Comparison of ENCODE assay signal across 16 mouse cellular contexts in the genomic region with DNA sequence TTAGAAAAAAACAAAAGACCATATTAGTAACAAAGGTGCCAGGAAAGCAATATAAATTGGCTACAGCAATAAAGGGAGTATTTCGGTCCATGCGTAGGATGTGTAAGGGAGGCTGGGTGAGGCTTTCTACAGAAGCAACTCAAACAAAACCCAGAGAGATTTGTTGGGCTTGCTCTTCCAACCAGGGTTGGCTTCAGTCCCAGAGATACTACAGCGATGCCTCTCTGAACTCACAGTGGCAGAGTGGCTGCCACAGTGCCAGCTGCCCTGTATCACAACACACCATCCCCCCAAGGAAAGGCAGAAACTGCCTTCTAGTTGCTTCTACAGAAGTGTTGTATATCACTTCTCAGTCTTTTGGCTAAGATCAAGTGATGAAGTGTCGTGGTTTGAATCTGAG.
DNase-seq lines count a peak whose midpoint lies in the region; ATAC-seq and TF ChIP-seq lines count a peak whose summit lies in the region.
"Had no signal": no experiment of that assay in that cellular context is flagged by ENCODE, and none has a peak within 500 bp of the region (broad histone marks: within the 10 kb centered on the region; RNA-seq: fewer than 3 reads in every experiment).

No protein-coding gene starts in this region.

- intact Hi-C loops in heart, postnatal 36 days (cut with DNase I), result no loop called here

- peaks cover 15% of the 10 kb centered on the region for H3K4me1 ChIP-seq in heart, embryonic 15.5 days (replicated peaks)
- H3K4me1 ChIP-seq: embryonic facial prominence, embryonic 12.5 days; forebrain, embryonic 10.5 days; intestine, embryonic 15.5 days; liver, embryonic 13.5 days; midbrain, embryonic 13.5 days had no signal

- no peak overlapping the region for H3K4me2 ChIP-seq in heart, embryonic 15.5 days
- H3K4me2 ChIP-seq: embryonic facial prominence, embryonic 12.5 days; intestine, embryonic 15.5 days; liver, embryonic 13.5 days; midbrain, embryonic 13.5 days had no signal

- peak; percentile 53; the same call in 1 of the 2 replicates for ATAC-seq in heart, embryonic 15.5 days (replicated peaks; ENCODE audit: insufficient number of reproducible peaks, insufficient read depth, low FRiP score, low read depth)
- ATAC-seq: intestine, embryonic 15.5 days; midbrain, embryonic 13.5 days had no signal

- H3K9me3 ChIP-seq in heart, embryonic 15.5 days (replicated peaks), result no peaks in the 10 kb centered on the region
- H3K9me3 ChIP-seq: embryonic facial prominence, embryonic 12.5 days; forebrain, embryonic 10.5 days; intestine, embryonic 15.5 days; liver, embryonic 13.5 days; midbrain, embryonic 13.5 days had no signal

- H3K27me3 ChIP-seq in heart, embryonic 15.5 days, result no peaks in the 10 kb centered on the region
- H3K27me3 ChIP-seq: CH12.LX; embryonic facial prominence, embryonic 12.5 days; intestine, embryonic 15.5 days; liver, embryonic 13.5 days; midbrain, embryonic 13.5 days had no signal

- DNase-seq in heart, postnatal 36 days, result no peak
- peak; percentile 55 to 56 for DNase-seq in layer of hippocampus, adult 2 months (ENCODE audit: low spot score in 2 of 2)
- no peak for DNase-seq in layer of hippocampus, adult 9-10 months (ENCODE audit: low spot score)
- peak; percentile 30 for DNase-seq in testis, postnatal 14 days (ENCODE audit: low spot score)
- no peak for DNase-seq in testis, postnatal 10 days (ENCODE audit: low spot score)
- DNase-seq in telencephalon, adult 2 months (ENCODE audit: low read depth, low spot score), result peak; percentile 66
- no peak for DNase-seq in thymus, adult 18-20 months
- DNase-seq: gastrocnemius, postnatal 25 days; liver, embryonic 13.5 days; retina, postnatal 1 day had no signal

- H3K4me3 ChIP-seq in heart, embryonic 15.5 days, result no peak overlapping the region
- H3K4me3 ChIP-seq in layer of hippocampus, adult 2 months, result no peak overlapping the region
- H3K4me3 ChIP-seq: embryonic facial prominence, embryonic 12.5 days; forebrain, embryonic 10.5 days; intestine, embryonic 15.5 days; liver, embryonic 13.5 days; midbrain, embryonic 13.5 days had no signal

- TF ChIP-seq CTCF in layer of hippocampus, adult 2 months (conservative IDR thresholded peaks at IDR 0.05), result no peak

- 46% methylated on average over 4 of the region's 4 CpGs for WGBS in heart, embryonic 15.5 days

- no peak overlapping the region for H3K9ac ChIP-seq in heart, embryonic 15.5 days
- H3K9ac ChIP-seq: embryonic facial prominence, embryonic 12.5 days; intestine, embryonic 15.5 days; liver, embryonic 13.5 days; midbrain, embryonic 13.5 days had no signal

- no peaks in the 10 kb centered on the region for H3K36me3 ChIP-seq in heart, embryonic 15.5 days
- H3K36me3 ChIP-seq: embryonic facial prominence, embryonic 12.5 days; forebrain, embryonic 10.5 days; intestine, embryonic 15.5 days; liver, embryonic 13.5 days; midbrain, embryonic 13.5 days had no signal

- H3K27ac ChIP-seq in heart, embryonic 15.5 days, result no peak overlapping the region
- H3K27ac ChIP-seq in layer of hippocampus, adult 2 months, result no peak overlapping the region; the same call in 1 of the 2 replicates
- H3K27ac ChIP-seq: embryonic facial prominence, embryonic 12.5 days; forebrain, embryonic 10.5 days; intestine, embryonic 15.5 days; liver, embryonic 13.5 days; midbrain, embryonic 13.5 days had no signal

Comparison
In these comparisons a context has a peak if more than half of its experiments do, and no peak if none do; other contexts are left out.
1. DNase-seq: peak in layer of hippocampus, adult 2 months (2 of 2), testis, postnatal 14 days (single experiment) and telencephalon, adult 2 months (single experiment); none in heart, postnatal 36 days (0 of 2), layer of hippocampus, adult 9-10 months (single experiment), testis, postnatal 10 days (single experiment) and thymus, adult 18-20 months (0 of 2).